Mouse (Mus musculus) NIH3T3 (cell line): ENCODE measurements at regions not wholly inside any gene's neighbourhood (a gene's known extent, or its start where the extent isn't known, plus 50 kb on each side); places are given as distances from the start of the nearest gene placed in this dataset.
A peak's percentile ranks its signal among the peaks of the same experiment; 100 is the strongest.
"Not testable (repeated sequence)": the region's sequence is repeated elsewhere in the genome, so short reads cannot be mapped to it uniquely, and the experiment has no call there.

Experiments used
- DNase-seq: peaks from one replicate; pipeline ENCODE4 v3.0.0-alpha.2; 2012; ENCODE audit warnings: low read depth

DNA sequence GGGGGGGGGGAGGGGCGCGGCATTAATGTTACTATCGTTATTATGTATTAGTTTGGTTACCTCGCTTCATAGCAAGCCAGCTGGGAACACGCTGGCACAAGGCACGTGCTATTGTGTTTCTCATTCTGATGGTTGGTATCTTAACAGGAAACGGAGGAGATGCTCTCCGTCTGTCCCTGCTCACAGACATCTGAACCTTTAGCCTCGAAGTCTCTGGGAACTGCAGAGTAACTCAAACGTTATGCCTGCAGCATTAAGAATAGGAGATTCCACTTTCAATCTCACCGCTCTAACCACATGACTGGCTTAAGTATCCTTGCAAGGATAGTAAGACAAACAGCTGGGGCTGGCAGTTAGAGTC is 80.0 kb downstream of the Nfkbiz start:
- DNase-seq, result no peak

DNA sequence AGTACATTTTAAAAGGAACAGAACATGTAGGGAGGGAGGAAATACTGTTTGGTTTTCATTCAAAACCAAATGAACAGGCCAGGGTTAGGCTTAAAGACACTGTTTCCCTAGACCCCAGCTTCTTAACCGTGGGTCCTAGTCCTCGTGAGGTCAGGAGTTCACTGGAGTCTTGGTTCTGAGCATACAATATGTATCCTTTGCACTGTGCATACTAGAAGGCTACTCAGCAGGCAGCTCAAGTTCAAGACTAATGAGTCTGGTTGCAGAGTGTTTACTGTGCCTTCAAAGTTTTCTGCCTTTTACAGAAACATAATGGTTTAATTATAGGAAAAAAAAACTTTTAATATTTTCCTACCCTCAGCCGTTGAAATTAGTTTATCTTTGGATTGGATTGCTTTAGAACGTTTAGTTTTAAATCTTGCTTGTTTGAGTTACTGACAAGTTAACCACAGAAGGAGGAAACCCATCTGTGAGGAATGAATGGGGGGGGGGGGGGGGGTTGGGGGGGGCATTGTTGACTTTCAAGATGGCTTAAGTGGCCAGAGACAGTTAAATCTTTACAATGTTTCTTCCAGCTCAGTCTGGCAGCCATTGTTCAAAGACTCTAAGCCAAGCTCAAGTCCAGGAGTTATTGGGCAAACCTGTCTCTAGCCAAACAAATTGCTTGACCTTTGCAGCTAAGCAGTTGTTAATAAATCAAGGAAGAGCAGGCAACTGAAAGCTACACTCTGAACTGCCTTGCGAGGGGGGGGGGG is 80.6 kb downstream of the Nfkbiz start:
- DNase-seq, result peak; percentile 70

DNA sequence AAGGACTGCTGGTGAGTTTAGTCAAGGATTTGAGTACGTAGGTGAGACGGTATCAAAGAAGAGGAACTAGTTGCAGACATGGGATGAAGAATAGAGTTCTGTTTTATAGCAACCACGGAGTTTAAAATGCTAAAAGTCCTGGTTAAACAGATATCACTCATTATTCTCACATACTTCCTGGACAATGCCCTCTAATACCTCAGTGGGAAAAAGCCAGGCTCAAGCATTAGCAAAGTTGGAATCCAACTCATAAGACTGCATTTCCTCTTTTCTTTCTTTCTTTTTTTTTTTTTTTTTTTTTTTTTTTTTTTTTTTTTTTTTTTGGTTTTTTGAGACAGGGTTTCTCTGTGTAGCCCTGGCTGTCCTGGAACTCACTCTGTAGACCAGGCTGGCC is 81.3 kb downstream of the Nfkbiz start:
- not testable (repeated sequence) for DNase-seq

DNA sequence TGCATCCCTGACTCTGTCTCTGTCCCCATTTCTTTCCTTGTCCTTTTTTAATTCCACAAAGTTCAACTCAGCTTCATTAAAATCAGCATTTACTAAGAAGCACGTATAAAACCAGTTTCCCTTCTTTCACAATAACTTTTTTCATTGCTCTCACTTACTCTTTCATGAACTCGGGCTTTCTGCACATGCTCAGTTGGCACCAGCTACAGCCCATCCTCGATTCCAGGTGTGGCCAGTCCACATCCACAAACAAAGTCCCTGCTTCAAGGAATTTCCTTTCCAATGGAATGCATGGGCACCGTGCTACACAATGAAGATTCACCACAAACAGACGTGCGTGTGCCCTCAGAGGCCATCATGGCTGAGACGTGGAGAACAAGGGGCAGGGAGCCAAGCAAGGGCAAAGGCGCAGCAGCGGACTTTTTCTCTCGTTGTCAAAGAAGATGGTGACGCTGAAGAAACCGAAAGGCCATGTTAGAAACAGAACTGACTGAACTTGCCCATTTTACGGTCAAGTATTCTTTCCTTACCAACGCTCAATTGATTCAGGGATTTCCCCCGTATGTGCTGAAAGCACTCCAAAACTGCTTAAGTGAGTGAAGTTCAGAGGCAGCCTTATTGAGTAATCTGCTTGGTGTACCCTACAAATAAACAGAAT is 81.8 kb downstream of the Nfkbiz start:
- DNase-seq, result no peak

DNA sequence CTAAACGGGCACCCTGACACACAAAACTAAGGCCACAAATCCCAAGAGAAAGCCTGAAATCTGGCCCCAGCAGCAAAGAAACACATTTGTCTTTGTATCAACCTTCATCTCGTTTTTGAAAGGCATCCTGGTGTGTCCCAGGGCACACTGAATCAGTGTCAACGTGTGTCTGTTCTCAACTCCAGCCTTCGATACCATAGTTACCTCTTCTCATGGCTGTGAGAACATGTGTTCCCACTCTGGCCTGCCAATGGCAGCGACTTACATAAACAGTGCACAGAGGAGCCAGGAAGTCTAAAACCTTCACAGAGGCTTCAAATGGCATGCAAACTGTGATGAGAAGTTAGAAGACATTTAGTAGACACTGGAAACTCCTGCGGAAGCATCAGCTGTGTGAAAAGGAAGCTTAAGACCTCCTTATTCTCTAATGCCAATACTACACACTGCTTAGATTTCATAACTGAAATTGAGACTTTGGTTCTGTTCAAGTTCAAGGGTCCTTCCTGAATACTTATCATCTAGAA is 83.3 kb downstream of the Nfkbiz start:
- no peak for DNase-seq

DNA sequence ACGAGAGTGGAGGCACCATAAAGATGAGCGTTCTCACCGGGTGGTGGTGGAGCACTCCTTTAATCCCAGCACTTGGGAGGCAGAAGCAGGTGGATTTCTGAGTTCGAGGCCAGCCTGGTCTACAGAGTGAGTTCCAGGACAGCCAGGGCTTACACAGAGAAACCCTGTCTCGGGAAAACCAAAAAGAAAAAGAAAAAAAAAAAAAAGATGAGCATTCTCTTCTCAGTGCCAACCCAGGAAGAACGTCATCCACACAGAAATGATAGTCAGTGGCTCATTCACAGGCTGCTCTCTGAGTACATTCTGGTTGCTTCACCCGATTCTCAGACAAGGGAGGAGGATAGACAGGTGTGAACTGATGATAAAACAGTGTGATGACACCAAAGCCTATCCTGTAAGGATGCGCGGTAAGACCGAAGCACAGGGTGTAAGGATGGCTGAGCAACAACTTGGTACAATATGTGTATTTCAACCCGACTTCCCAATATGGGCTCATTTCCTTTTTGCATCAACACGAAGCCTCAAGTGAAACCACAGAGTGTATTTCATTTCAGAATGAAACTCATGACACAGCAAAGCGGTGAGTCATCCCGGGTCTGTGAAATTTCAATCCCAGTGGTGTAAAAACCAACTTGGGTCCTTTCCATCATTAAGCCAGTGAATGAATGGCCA is 84.5 kb downstream of the Nfkbiz start:
- peak; percentile 86 for DNase-seq

DNA sequence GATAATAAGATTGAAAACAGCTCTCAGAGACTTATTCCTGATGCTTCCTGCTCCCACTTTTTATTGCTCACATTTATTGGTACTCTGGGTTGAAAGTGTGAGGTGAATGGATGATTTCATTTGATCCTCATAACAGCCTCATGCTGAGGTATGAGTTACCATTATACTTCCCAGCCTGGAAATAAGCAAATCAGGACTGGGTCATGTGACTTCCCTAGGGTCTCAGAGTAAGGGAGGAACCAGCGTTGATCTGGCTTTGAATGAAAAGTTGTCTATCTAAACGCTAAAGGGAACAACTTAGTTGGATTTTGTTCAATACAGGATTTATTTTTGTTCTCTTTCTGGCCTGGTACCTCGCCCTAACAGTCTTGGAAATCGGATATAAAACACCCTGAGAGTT is 85.3 kb downstream of the Nfkbiz start:
- DNase-seq, result no peak

DNA sequence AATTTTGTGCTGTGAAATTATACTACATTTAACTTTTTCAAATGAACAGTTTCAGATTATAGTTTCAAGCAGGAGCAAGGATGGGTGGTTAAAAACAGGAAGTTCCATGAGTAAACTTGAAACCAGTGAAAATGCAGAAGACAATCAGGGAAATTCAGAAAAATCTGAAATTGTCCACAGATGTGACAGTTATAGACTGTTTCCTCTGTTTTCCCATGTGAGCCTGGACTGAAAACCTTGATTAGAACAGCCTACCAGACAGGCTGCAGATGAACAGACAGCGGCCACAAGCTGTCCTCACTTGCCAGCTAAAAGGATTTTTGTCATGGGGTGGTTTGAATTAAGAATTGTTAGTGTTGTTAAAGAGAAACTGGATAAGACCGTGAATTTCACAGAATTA is 91.4 kb downstream of the Nfkbiz start:
- no peak for DNase-seq

DNA sequence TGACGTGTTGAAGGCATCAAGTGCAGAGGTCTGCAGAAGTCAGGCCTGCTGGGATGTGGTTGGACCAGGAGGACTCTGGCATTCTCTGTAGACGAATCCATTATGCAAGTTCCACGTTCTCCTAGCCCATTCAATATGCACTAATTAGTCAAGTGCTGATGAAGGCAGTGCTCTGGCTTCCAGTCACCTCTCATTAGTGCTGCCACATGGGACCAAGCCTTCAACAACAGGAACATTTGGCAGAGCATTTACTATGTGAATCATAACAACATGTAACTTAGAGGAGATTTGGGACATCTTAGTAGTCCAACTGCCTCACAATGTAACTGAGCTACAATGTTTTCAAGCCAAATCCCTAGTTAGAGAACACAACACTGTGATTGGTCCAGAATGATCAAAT is 92.5 kb downstream of the Nfkbiz start:
- DNase-seq, result no peak

DNA sequence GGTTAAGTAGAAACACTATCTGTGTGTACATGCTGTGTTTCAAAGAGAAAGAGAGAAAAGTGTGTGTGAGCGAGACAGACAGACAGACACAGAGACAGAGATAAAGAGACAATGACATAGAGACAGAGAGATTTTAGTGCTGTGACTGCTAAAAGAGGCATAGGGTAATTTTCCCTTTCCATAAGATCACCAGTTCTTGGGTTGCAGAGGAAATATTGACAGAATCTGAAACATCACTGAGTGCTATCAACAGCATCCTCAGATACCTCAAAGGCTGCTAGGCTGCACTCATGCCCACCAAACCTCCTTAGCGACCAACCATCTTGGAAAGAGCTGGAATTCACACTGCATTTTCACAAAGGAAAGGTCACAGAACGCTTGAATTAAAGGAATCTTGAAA is 93.6 kb downstream of the Nfkbiz start:
- no peak for DNase-seq

DNA sequence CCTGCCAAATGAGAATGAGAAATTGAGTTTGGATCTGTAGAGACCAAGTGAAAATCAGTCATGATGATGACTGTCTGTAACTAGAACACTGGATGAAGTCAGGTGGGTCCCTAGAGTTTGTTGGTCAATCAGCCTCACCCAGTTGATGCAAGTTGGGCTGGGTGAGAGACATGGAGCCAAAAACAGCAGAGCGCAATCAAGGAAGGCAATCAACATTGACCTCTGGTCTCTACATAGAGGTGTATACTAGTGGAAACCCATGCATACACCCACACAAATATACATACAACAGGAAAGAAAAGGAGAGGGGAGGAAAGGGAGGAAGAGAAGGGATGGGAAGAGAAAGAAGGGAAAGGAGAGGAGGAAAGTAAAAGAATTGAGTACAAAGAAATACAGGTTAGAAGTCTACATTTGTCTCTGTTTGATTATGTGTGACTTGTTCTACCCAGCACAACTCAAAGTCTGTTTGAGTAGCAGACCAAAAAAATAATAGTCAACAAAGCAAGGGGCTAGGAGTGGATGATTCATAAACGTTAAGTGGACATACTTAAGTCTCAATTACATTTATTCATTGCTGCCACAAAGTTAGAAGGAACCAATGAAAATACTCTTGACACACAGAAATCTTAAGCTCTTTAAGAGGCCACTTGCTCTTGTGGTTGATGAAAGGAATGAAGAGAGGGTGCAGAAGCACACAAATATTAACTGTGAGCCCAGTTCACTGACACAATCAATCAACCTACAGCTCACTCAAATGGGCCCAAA is 97.4 kb downstream of the Nfkbiz start:
- no peak for DNase-seq

DNA sequence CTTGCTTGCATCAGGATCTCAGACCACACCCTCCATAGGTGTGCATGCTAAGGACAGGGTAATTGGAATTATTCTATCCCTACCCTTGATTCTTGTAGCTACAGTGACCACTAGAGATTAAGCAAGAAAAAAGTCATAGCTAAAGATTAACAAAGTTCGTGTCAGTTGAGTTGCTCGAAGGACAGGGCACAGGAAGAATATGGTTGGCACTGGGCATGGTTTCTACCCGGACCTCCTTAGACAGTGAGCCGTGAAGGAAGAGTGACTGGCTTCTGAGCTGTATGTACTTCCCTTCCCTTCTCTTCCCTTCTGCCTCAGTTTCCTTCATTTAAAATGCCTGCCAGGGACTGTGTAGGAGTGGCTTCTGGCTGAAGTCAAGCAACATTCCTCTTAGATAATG is 100.0 kb downstream of the Nfkbiz start:
- no peak for DNase-seq

DNA sequence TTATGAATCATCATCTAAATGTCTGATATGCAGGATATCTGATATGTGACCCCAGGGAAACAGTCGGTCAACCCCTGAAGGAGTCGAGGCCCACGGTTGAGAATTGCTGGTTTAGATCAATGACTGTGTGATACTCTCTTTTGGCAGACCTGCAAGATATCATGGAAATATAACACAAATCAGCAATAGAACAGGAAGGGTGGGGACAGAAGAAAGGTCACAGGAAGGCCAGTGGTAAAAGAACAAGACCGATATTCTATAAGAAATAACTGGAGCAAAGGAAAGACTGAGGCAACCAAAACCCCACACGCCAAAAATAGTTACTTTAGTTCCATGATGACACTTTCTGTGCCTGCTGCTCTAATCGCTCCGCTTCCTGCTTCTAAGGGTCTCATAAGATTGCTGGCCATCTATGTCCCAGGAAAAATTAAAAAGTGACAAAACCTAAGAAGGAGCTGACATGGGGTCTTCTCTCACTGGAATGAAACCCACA is 103.2 kb downstream of the Nfkbiz start:
- no peak for DNase-seq

DNA sequence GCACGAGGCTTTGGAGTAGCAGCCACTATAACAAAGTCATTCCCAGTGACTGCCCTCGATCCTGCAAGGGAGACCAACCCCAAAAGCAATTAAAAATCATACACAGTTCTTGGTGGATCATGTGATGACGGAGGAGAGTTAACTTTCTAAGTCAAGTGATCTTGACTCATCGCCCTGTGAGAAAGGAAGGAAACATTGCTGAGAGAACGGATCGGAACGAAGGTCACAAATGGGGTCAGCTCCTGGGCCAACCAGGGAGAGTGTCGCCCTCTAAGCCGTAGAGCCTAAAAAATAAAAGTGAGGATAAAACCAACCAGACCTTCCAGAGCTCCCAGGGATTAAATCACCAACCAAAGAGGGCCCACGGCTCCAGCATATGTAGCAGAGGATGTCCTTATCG is 104.4 kb downstream of the Nfkbiz start:
- DNase-seq, result peak; percentile 11

DNA sequence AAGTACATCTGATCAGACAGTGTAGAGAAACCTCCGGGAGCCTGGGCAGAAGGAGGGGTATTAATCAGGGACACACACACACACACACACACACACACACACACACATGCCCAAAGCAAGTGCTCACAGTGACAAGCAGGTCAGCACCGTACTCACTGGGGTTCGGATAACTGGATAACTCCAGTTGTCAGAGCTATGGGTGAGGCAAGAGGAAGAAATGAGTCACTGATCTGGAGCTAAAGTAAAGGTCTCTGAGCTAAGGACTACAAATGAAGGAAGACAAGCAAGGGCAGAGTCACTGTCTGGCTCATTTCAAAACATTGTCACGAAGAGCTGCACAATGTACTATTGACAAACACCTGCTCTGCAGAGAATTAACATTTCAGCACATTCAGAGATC is 104.9 kb downstream of the Nfkbiz start:
- DNase-seq, result peak; percentile 71

DNA sequence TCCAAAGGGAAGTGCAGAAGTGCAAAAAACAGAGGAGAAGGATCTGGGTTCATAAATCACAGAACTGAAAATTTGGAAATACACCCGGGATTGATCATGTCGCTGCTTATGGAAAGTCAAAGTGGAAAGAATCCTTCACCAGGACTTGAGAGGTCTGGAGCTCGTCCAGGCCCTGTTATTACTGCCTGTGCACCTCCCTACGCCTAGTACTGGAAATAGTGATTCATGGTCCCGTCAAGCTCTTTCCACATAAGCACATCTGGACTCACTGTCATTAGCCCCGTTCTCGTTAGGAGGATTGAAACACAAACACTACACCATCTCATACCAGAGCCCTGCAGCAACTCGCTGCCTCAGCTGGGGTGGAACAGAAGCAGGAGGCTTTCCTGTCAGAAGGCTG is 107.7 kb downstream of the Nfkbiz start:
- peak; percentile 97 for DNase-seq

DNA sequence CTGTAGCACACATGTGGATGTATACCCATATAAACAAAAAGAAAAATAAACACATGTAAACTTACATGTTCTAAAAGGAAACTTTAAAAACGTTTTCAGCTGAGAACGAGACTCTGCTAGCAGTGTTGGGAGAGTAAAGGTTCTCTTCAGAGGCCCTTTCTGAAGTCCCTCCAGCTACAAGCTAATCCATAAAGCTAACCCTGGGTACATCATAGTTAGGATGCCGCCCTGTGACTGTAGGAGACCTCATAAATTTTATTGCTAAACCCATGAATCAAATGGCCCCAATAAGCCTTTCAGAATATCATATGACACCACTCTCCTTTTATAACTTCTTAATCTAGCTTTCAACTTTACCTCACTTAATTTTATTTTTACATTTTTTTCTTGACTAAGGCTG is 112.2 kb downstream of the Nfkbiz start:
- DNase-seq, result no peak

DNA sequence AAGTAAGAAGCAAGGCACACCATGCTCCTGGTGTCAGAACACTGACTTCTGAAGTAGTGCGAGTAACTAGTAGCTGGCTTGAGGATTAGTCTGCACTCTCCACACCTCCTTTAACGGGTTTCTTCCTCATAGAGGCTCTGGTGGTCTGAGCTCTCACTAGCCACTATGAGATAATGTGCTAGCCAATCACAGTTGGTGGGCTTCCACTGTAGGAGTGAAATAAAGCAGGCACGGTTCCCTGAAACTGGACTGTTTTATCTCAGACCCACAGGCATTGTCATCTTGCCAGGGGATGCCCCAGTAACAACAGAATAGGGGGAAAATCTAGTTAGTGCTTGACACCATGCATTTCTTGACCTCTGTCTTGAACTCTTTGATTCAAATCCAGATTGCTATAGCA is 118.3 kb downstream of the Nfkbiz start:
- no peak for DNase-seq

DNA sequence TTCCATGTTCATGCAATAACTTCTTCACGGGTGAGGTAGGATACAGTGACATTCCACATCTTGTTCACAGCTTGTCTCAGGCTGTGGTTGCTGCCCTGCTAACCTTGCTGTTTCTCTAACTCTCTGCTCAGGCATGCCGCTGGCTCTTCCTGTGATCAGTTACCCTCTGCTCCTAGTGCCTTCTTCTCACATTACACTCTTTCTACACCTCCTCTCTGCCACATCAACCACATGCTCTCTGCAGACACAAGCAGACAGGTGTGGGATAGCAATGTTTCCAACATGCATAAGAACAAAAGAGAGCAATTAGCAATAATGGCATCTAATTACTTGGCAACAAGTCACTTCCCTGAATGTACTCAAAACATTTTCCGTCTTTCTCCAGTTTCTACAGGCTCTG is 128.7 kb downstream of the Nfkbiz start:
- no peak for DNase-seq

DNA sequence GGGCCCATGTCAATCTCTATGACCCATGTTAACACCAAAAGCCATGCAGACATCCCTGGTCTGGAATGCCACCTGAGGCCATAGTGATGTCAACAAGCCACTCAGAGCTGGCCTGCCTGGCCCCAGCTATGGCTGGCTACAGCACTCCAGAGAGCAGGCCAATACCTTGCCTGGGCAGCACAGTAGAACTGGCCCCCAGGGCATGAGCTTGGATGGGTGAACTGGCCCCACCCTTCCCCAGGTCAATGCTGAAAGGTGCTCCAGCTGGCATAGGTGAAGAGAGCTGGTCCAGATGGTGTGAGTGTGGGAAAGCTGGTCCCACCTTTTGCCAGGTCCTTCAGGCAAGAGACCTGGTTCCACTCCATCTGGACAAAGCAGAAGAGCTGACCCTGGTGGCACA is 132.2 kb downstream of the Nfkbiz start:
- no peak for DNase-seq

DNA sequence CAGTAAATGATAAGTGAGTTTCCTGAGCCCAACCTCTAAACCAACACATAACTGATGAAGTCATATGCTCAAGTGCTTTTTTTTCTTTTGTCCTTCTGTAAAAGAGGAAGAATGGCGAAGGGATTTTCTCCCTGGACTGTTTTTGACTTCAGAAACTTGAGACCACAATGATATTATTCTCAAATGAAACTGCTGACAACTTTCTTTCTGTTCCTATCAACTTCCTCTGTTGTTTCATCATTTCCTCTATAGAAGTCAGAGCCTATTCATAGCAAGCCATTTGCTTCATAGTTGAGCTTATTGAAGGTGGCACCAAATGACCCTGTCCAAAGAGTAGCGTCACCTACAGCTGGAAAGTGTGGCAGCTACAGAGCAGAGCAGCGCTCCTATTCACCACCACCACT is 140.2 kb downstream of the Nfkbiz start:
- DNase-seq, result no peak

DNA sequence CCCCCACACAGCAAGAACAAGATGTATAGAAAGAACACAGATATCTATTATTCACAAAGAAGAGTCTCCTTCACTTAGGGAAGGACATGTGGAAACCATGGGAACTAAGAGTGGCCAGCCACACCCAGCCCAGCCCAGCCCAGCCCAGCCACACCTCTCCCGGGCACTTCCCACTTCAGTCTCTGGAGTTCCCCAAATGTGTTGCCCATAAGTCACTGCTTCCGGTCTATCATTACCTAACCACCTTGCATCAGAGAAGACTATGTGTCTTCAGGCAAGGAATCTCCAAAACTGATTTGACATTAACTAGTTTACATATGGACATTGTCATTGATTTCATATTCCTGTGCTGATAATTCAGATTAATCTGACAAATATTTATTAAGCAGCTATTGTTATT is 147.6 kb downstream of the Nfkbiz start:
- no peak for DNase-seq
